Mouse (Mus musculus) spleen, adult 2 months (tissue): Measurements from ENCODE around the gene Syt14.

ENCODE experiments used
- CTCF ChIP-seq: fragments of 200-500 bp; IDR thresholded peaks from 2 replicates; pipeline ENCODE4 v1.5.1; 2011; ENCODE audit warnings: mild to moderate bottlenecking, inconsistent platforms; ENCODE audit not compliant: insufficient read depth, insufficient read length, insufficient replicate concordance; ENCODE audit errors: extremely low read depth
- POLR2A ChIP-seq: fragments of 200-500 bp; IDR thresholded peaks from 2 replicates; pipeline ENCODE4 v1.6.1; 2011; ENCODE audit warnings: low read depth, low read length, inconsistent platforms

GRCm38 (mm10) chr1:193042760-193043295, 7.3 kb upstream of the Syt14 start:
- no peak for TF ChIP-seq POLR2A
- no peak for TF ChIP-seq CTCF
